Mouse (Mus musculus): ENCODE data around the gene Mplkip. TPM values are rescaled to one million over a fixed set of nuclear protein-coding genes. Genes with fewer than 3 reads are reported as not detected.

Mplkip gene
- polyA plus RNA-seq, 1 experiment from 2014 or later, result 39.5 TPM

MicroRNAs within 50 kb of the gene (microRNA counts, 519-probe panel; counts per million panel counts)
- 104 counts per million, percentile 35 among the panel's probes with 10 or more counts for microRNA mmu-miR-466i

Small RNAs within 50 kb of the gene (microRNA-seq; reads per million reads assigned to microRNA genes)
- gene Mir466i, result not detected

Other genes with a start within 250 kb of the Mplkip start
- gene Sugct, start 361 bp downstream of the Mplkip start, polyA plus RNA-seq (2015; fragmentation: Nextera tagmentation; extraction: Ambion mirVana), result 16.0 and 17.5 TPM in 2 replicates
- 13.8 and 14.0 TPM in 2 replicates for gene Cdk13, start 109.9 kb downstream of the Mplkip start, polyA plus RNA-seq (2015; fragmentation: Nextera tagmentation; extraction: Ambion mirVana)
- gene Rala, start 249.0 kb downstream of the Mplkip start, polyA plus RNA-seq (2015; fragmentation: Nextera tagmentation; extraction: Ambion mirVana), result 89.8 and 105 TPM in 2 replicates

All from kidney, embryonic 16.5 days (tissue).